Mouse (Mus musculus) embryonic facial prominence, embryonic 13.5 days (tissue): ENCODE data around the gene Cant1. TPM values are rescaled to one million over a fixed set of nuclear protein-coding genes. Genes with fewer than 3 reads are reported as not detected.

Experiments
- ATAC-seq: fragments of 200-750 bp; cut with Nextera tagmentation; 2 replicates; pipeline ENCODE4 v1.8.0; 2017; ENCODE audit warnings: low read depth; ENCODE audit not compliant: insufficient number of reproducible peaks, insufficient read depth, low FRiP score, low TSS enrichment
- H3K27ac ChIP-seq: fragments of 300-500 bp; sonication (generic); 2 replicates; pipeline ENCODE4 v1.5.1; 2015; ENCODE audit warnings: moderate library complexity, mild to moderate bottlenecking, inconsistent platforms
- H3K27me3 ChIP-seq: fragments of 300-500 bp; sonication (generic); 2 replicates; pipeline ENCODE4 v1.6.1; 2015; ENCODE audit warnings: mild to moderate bottlenecking, inconsistent platforms
- H3K36me3 ChIP-seq: fragments of 300-500 bp; sonication (generic); 2 replicates; pipeline ENCODE4 v1.6.1; 2015; ENCODE audit warnings: mild to moderate bottlenecking, inconsistent platforms
- H3K4me1 ChIP-seq: fragments of 300-500 bp; sonication (generic); 2 replicates; pipeline ENCODE4 v1.6.1; 2015; ENCODE audit warnings: inconsistent platforms
- H3K4me2 ChIP-seq: fragments of 300-500 bp; sonication (generic); 2 replicates; pipeline ENCODE4 v1.6.1; 2015; ENCODE audit warnings: moderate library complexity, mild to moderate bottlenecking, inconsistent platforms
- H3K4me3 ChIP-seq: fragments of 300-500 bp; sonication (generic); 2 replicates; pipeline ENCODE4 v1.5.1; 2015; ENCODE audit warnings: mild to moderate bottlenecking, inconsistent platforms
- H3K9ac ChIP-seq: fragments of 300-500 bp; sonication (generic); 2 replicates; pipeline ENCODE4 v1.6.1; 2015; ENCODE audit warnings: mild to moderate bottlenecking, inconsistent platforms
- H3K9me3 ChIP-seq: fragments of 300-500 bp; sonication (generic); 2 replicates; pipeline ENCODE4 v1.6.1; 2016; ENCODE audit warnings: inconsistent platforms
- WGBS: fragments of 180-500 bp; shearing (Covaris S2); methylation state at CpG from one replicate; pipeline ENCODE4 v1.1.7; 2015; ENCODE audit warnings: mixed read lengths; 5-methylcytosine and 5-hydroxymethylcytosine counted together
- polyA plus RNA-seq: library from polyadenylated mRNA; unstranded; fragments of >200 nt; fragmentation: Nextera tagmentation; extraction: Ambion mirVana; gene quantifications from 2 replicates; pipeline ENCODE4 v1.2.1, GENCODE M21; 2015

The Cant1 gene
- polyA plus RNA-seq, 1 experiment from 2014 or later: 30.7 TPM

- Histone ChIP-seq H3K4me3 (no peak overlapping the region), H3K36me3 (peaks cover 20% of the 10 kb centered on the region), H3K4me1 (peaks cover 26% of the 10 kb centered on the region), H3K9me3 (no peaks in the 10 kb centered on the region), H3K27ac (peak overlapping the region; percentile 64), H3K9ac (0 out of 2 replicates have a peak overlapping the region, but pooled peaks have one; percentile 11), H3K27me3 (no peaks in the 10 kb centered on the region), H3K4me2 (no peak overlapping the region)
- 27% methylated on average over 4 of the region's 4 CpGs for WGBS
- no peak for ATAC-seq
These were observed 28.5 kb upstream of the Cant1 start for GRCm38 (mm10) chr11:118447346-118447745.

GRCm38 (mm10) chr11:118445843-118446242, 27.0 kb upstream of the Cant1 start:
- Histone ChIP-seq H3K4me2 (no peak overlapping the region), H3K27me3 (no peaks in the 10 kb centered on the region), H3K9me3 (no peaks in the 10 kb centered on the region), H3K27ac (no peak overlapping the region), H3K4me3 (no peak overlapping the region), H3K36me3 (peaks cover 15% of the 10 kb centered on the region), H3K4me1 (peaks cover 26% of the 10 kb centered on the region), H3K9ac (no peak overlapping the region)
- ATAC-seq: no peak
- WGBS: 4% methylated on average over 3 of the region's 3 CpGs

- no peak overlapping the region for H3K4me3 ChIP-seq
- peaks cover 8% of the 10 kb centered on the region for H3K36me3 ChIP-seq
- no peak for ATAC-seq
- H3K27ac ChIP-seq: no peak overlapping the region
- no peak overlapping the region for H3K4me2 ChIP-seq
- 37% methylated on average over 11 of the region's 11 CpGs for WGBS
- H3K9me3 ChIP-seq: no peaks in the 10 kb centered on the region
- no peaks in the 10 kb centered on the region for H3K27me3 ChIP-seq
- H3K9ac ChIP-seq: no peak overlapping the region
- H3K4me1 ChIP-seq: peaks cover 43% of the 10 kb centered on the region
These were observed 24.5 kb upstream of the Cant1 start for GRCm38 (mm10) chr11:118443201-118443970.

- no peak overlapping the region for H3K9ac ChIP-seq
- H3K4me2 ChIP-seq: no peak overlapping the region
- H3K27me3 ChIP-seq: no peaks in the 10 kb centered on the region
- ATAC-seq: no peak
- H3K36me3 ChIP-seq: peaks cover under 1% of the 10 kb centered on the region; the same call in 1 of the 2 replicates
- H3K4me3 ChIP-seq: no peak overlapping the region
- no peak overlapping the region for H3K27ac ChIP-seq
- H3K4me1 ChIP-seq: peaks cover 47% of the 10 kb centered on the region
- H3K9me3 ChIP-seq: no peaks in the 10 kb centered on the region
- WGBS: 75% methylated on average over 13 of the region's 13 CpGs
These were observed 23.8 kb upstream of the Cant1 start for GRCm38 (mm10) chr11:118442691-118443090.

- Histone ChIP-seq H3K27me3 (no peaks in the 10 kb centered on the region), H3K27ac (peak overlapping the region; percentile 60), H3K4me3 (no peak overlapping the region), H3K36me3 (no peaks in the 10 kb centered on the region), H3K9ac (no peak overlapping the region), H3K4me1 (peaks cover 62% of the 10 kb centered on the region), H3K4me2 (no peak overlapping the region), H3K9me3 (no peaks in the 10 kb centered on the region)
- 29% methylated on average over 11 of the region's 11 CpGs for WGBS
- ATAC-seq: no peak
These were observed 20.0 kb upstream of the Cant1 start for GRCm38 (mm10) chr11:118438665-118439414.

GRCm38 (mm10) chr11:118436471-118436935, 17.6 kb upstream of the Cant1 start:
- H3K36me3 ChIP-seq: no peaks in the 10 kb centered on the region
- no peak overlapping the region for H3K4me3 ChIP-seq
- no peak for ATAC-seq
- H3K4me2 ChIP-seq: no peak overlapping the region
- 35% methylated on average over 6 of the region's 6 CpGs for WGBS
- H3K9ac ChIP-seq: no peak overlapping the region
- H3K4me1 ChIP-seq: peaks cover 78% of the 10 kb centered on the region
- no peaks in the 10 kb centered on the region for H3K9me3 ChIP-seq
- H3K27ac ChIP-seq: no peak overlapping the region
- H3K27me3 ChIP-seq: no peaks in the 10 kb centered on the region

- peak overlapping the region; percentile 30 for H3K4me3 ChIP-seq
- no peaks in the 10 kb centered on the region for H3K36me3 ChIP-seq
- peak overlapping the region; percentile 53 for H3K4me2 ChIP-seq
- peak overlapping the region; percentile 80 for H3K27ac ChIP-seq
- peak overlapping the region; percentile 57 for H3K9ac ChIP-seq
- no peaks in the 10 kb centered on the region for H3K27me3 ChIP-seq
- ATAC-seq: no peak
- WGBS: 38% methylated on average over 13 of the region's 13 CpGs
- peaks cover 92% of the 10 kb centered on the region for H3K4me1 ChIP-seq
- H3K9me3 ChIP-seq: no peaks in the 10 kb centered on the region
These were observed 15.2 kb upstream of the Cant1 start for GRCm38 (mm10) chr11:118434093-118434492.

GRCm38 (mm10) chr11:118433398-118433868, 14.5 kb upstream of the Cant1 start:
- Histone ChIP-seq H3K27ac (peak overlapping the region; percentile 80), H3K9ac (peak overlapping the region; percentile 57), H3K4me3 (peak overlapping the region; percentile 30), H3K4me1 (peaks cover 92% of the 10 kb centered on the region), H3K36me3 (no peaks in the 10 kb centered on the region), H3K9me3 (no peaks in the 10 kb centered on the region), H3K4me2 (peak overlapping the region; percentile 53), H3K27me3 (no peaks in the 10 kb centered on the region)
- ATAC-seq: no peak
- 58% methylated on average over 10 of the region's 10 CpGs for WGBS

- Histone ChIP-seq H3K27ac (peak overlapping the region; percentile 65), H3K4me2 (peak overlapping the region; percentile 75; the same call in 1 of the 2 replicates), H3K4me3 (no peak overlapping the region), H3K9me3 (no peaks in the 10 kb centered on the region), H3K36me3 (no peaks in the 10 kb centered on the region), H3K27me3 (no peaks in the 10 kb centered on the region), H3K4me1 (peaks cover 86% of the 10 kb centered on the region), H3K9ac (0 out of 2 replicates have a peak overlapping the region, but pooled peaks have one; percentile 36)
- WGBS: 59% methylated on average over 16 of the region's 16 CpGs
- no peak for ATAC-seq
These were observed 12.4 kb upstream of the Cant1 start for GRCm38 (mm10) chr11:118431100-118431948.

- Histone ChIP-seq H3K9me3 (no peaks in the 10 kb centered on the region), H3K4me1 (peaks cover 84% of the 10 kb centered on the region), H3K9ac (peak overlapping the region; percentile 36; the same call in 1 of the 2 replicates), H3K27me3 (no peaks in the 10 kb centered on the region), H3K4me3 (peak overlapping the region; percentile 49; the same call in 1 of the 2 replicates), H3K36me3 (no peaks in the 10 kb centered on the region), H3K4me2 (peak overlapping the region; percentile 75), H3K27ac (peak overlapping the region; percentile 89; the same call in 1 of the 2 replicates)
- 18% methylated on average over 4 of the region's 4 CpGs for WGBS
- no peak for ATAC-seq
These were observed 11.5 kb upstream of the Cant1 start for GRCm38 (mm10) chr11:118430291-118430885.
